17 mouse cellular contexts compared by ENCODE assay signal in genomic region chr1:72992944-72993464, GRCm38 (mm10). TPM values are rescaled to one million over a fixed set of nuclear protein-coding genes. Genes with fewer than 3 reads are reported as not detected.
DNase-seq lines count a peak whose midpoint lies in the region; ATAC-seq and TF ChIP-seq lines count a peak whose summit lies in the region.
"Had no signal": no experiment of that assay in that cellular context is flagged by ENCODE, and none has a peak within 500 bp of the region (broad histone marks: within the 10 kb centered on the region; RNA-seq: fewer than 3 reads in every experiment).

No protein-coding gene starts in this region.

- no peak for TF ChIP-seq CTCF in olfactory bulb, adult 2 months (IDR thresholded peaks at IDR 0.05; ENCODE audit: insufficient read depth, low read depth, low read length)

- WGBS in olfactory bulb, adult 2 months = 56% methylated on average over 2 of the region's 2 CpGs
- WGBS in midbrain, embryonic 15.5 days = 68% methylated on average over 2 of the region's 2 CpGs

- H3K27ac ChIP-seq in olfactory bulb, adult 2 months (ENCODE audit: insufficient read depth, low read depth, low read length) = peak overlapping the region; percentile 45; the same call in 1 of the 2 replicates
- no peak overlapping the region for H3K27ac ChIP-seq in midbrain, embryonic 15.5 days
- H3K27ac ChIP-seq: hindbrain, embryonic 12.5 days; liver, embryonic 13.5 days; neural tube, embryonic 13.5 days had no signal

- no peak overlapping the region for H3K9ac ChIP-seq in midbrain, embryonic 15.5 days
- H3K9ac ChIP-seq: hindbrain, embryonic 12.5 days; liver, embryonic 13.5 days; neural tube, embryonic 13.5 days had no signal

- peak; percentile 60 for ATAC-seq in frontal cortex, adult (ENCODE audit: low TSS enrichment)
- no peak for ATAC-seq in midbrain, embryonic 15.5 days (replicated peaks)

- no peaks in the 10 kb centered on the region for H3K9me3 ChIP-seq in midbrain, embryonic 15.5 days
- H3K9me3 ChIP-seq: hindbrain, embryonic 12.5 days; liver, embryonic 13.5 days had no signal

- H3K4me3 ChIP-seq in olfactory bulb, adult 2 months (ENCODE audit: insufficient read depth, low read depth, low read length) = no peak overlapping the region
- no peak overlapping the region for H3K4me3 ChIP-seq in midbrain, embryonic 15.5 days
- H3K4me3 ChIP-seq: hindbrain, embryonic 12.5 days; liver, embryonic 13.5 days; neural tube, embryonic 13.5 days had no signal

- no peak for DNase-seq in frontal cortex, postnatal 10 days (ENCODE audit: low spot score in 2 of 2)
- DNase-seq in layer of hippocampus, postnatal 10 days (ENCODE audit: low spot score in 2 of 2) = peak; percentile 20 to 28
- DNase-seq in layer of hippocampus, postnatal 36 days = no peak
- peak; percentile 82 to 89 for DNase-seq in cerebellum, adult 18-20 months
- no peak for DNase-seq in retina, embryonic 14.5 days (ENCODE audit: low spot score)
- DNase-seq: adrenal gland, postnatal 36 days; kidney, adult 9 months; liver, embryonic 13.5 days; midbrain, embryonic 14.5 days had no signal

- no peak overlapping the region for H3K4me2 ChIP-seq in midbrain, embryonic 15.5 days
- H3K4me2 ChIP-seq: hindbrain, embryonic 12.5 days; liver, embryonic 13.5 days; neural tube, embryonic 13.5 days had no signal

- TF ChIP-seq POLR2A in olfactory bulb, adult 2 months (IDR thresholded peaks at IDR 0.05; ENCODE audit: insufficient read depth, low read depth, low read length) = no peak

- H3K4me1 ChIP-seq in olfactory bulb, adult 2 months (ENCODE audit: control insufficient read depth, insufficient read depth, low read length) = peaks cover 4% of the 10 kb centered on the region
- no peaks in the 10 kb centered on the region for H3K4me1 ChIP-seq in midbrain, embryonic 15.5 days
- H3K4me1 ChIP-seq: hindbrain, embryonic 12.5 days; liver, embryonic 13.5 days; neural tube, embryonic 13.5 days had no signal

- H3K27me3 ChIP-seq in midbrain, embryonic 15.5 days (replicated peaks) = no peaks in the 10 kb centered on the region
- H3K27me3 ChIP-seq: hindbrain, embryonic 12.5 days; neural tube, embryonic 13.5 days had no signal

- no peaks in the 10 kb centered on the region for H3K36me3 ChIP-seq in midbrain, embryonic 15.5 days (replicated peaks)
- H3K36me3 ChIP-seq: hindbrain, embryonic 12.5 days; liver, embryonic 13.5 days; neural tube, embryonic 13.5 days had no signal

RNA-seq across cellular contexts. Expression of gene Tnp1, which starts 22.7 kb away (rescaled TPM):
- not detected for total RNA-seq in layer of hippocampus, postnatal 10 days (2021)
- total RNA-seq in layer of hippocampus, postnatal 36 days (2021) = not detected
- not detected in 2 replicates for polyA plus RNA-seq in olfactory bulb, adult 2 months (2012; ENCODE audit: insufficient read depth, insufficient read length, low replicate concordance, missing spikeins)
- polyA plus RNA-seq in midbrain, embryonic 15.5 days (2015; fragmentation: Nextera tagmentation; extraction: Ambion mirVana) = not detected in 2 replicates
- total RNA-seq: adrenal gland, postnatal 36 days; gastrocnemius, adult 8-10 months; left cerebral cortex, adult 8-10 months had no signal
- polyA plus RNA-seq: hindbrain, embryonic 12.5 days; liver, embryonic 13.5 days; midbrain, embryonic 14.5 days; neural tube, embryonic 13.5 days; small intestine, adult 2 months had no signal

Comparison
In these comparisons a context has a peak if more than half of its experiments do, and no peak if none do; other contexts are left out.
1. DNase-seq: peak in layer of hippocampus, postnatal 10 days (2 of 2) and cerebellum, adult 18-20 months (2 of 2); none in frontal cortex, postnatal 10 days (0 of 2), layer of hippocampus, postnatal 36 days (0 of 2) and retina, embryonic 14.5 days (single experiment).